Mouse (Mus musculus) bone marrow, adult 2 months (tissue): ENCODE data around the gene Gm5136. TPM values are rescaled to one million over a fixed set of nuclear protein-coding genes. Genes with fewer than 3 reads are reported as not detected.

Source experiments
- H3K27ac ChIP-seq: fragments of 200-500 bp; 2 replicates; pipeline ENCODE4 v1.5.1; 2012; ENCODE audit warnings: low read depth, mild to moderate bottlenecking, control low read depth, inconsistent platforms, low read length; ENCODE audit not compliant: control insufficient read depth, poor library complexity, insufficient read depth
- H3K4me1 ChIP-seq: fragments of 200-500 bp; 2 replicates; pipeline ENCODE4 v1.6.1; 2011; ENCODE audit warnings: low read length; ENCODE audit not compliant: control insufficient read depth, insufficient read depth
- H3K4me3 ChIP-seq: fragments of 200-500 bp; replicated peaks from 2 replicates; pipeline ENCODE3; 2011; ENCODE audit warnings: mild to moderate bottlenecking, low read depth, low read length, control low read depth; ENCODE audit not compliant: control insufficient read depth
- CTCF ChIP-seq: fragments of 200-500 bp; IDR thresholded peaks from 2 replicates; pipeline ENCODE4 v1.5.1; 2011; ENCODE audit warnings: low read length, control low read depth; ENCODE audit not compliant: control insufficient read depth, insufficient read depth
- POLR2A ChIP-seq: fragments of 200-500 bp; IDR thresholded peaks from 2 replicates; pipeline ENCODE4 v1.6.1; 2011; ENCODE audit warnings: low read depth, mild to moderate bottlenecking, control low read depth, low read length, borderline replicate concordance; ENCODE audit not compliant: control insufficient read depth
- WGBS: fragments of 180-500 bp; shearing (Covaris S2); methylation state at CpG from one replicate; pipeline ENCODE4 v1.1.7; 2018; 5-methylcytosine and 5-hydroxymethylcytosine counted together
- polyA plus RNA-seq: library from polyadenylated mRNA; stranded (reverse); fragments of >200 nt; gene quantifications from 2 replicates; pipeline ENCODE4 v1.2.4, GENCODE M21; 2011; ENCODE audit warnings: low replicate concordance; ENCODE audit not compliant: missing spikeins, insufficient read depth, insufficient read length

The Gm5136 gene
- polyA plus RNA-seq, 1 experiment = not detected

- Histone ChIP-seq H3K4me1 (no peaks in the 10 kb centered on the region), H3K27ac (no peak overlapping the region), H3K4me3 (no peak overlapping the region)
- TF ChIP-seq POLR2A (no peak), CTCF (no peak)
- WGBS = 60% methylated on average over 5 of the region's 5 CpGs
These were observed 2.9 kb downstream of the Gm5136 start for GRCm38 (mm10) chr10:108697062-108697461.

- WGBS = 72% methylated on average over 9 of the region's 9 CpGs
- Histone ChIP-seq H3K4me3 (no peak overlapping the region), H3K4me1 (no peaks in the 10 kb centered on the region), H3K27ac (no peak overlapping the region)
- TF ChIP-seq CTCF = no peak
- TF ChIP-seq POLR2A = no peak
These were observed 9.0 kb downstream of the Gm5136 start for GRCm38 (mm10) chr10:108690954-108691353.

GRCm38 (mm10) chr10:108686696-108687095 is 13.3 kb downstream of the Gm5136 start:
- WGBS = 72% methylated on average over 4 of the region's 4 CpGs
- H3K4me1 ChIP-seq = no peaks in the 10 kb centered on the region
- TF ChIP-seq POLR2A (no peak), CTCF (no peak)

GRCm38 (mm10) chr10:108679675-108680390 is 20.1 kb downstream of the Gm5136 start:
- 66% methylated on average over 14 of the region's 14 CpGs for WGBS
- H3K4me1 ChIP-seq = no peaks in the 10 kb centered on the region
- H3K4me3 ChIP-seq = no peak overlapping the region
- H3K27ac ChIP-seq = no peak overlapping the region
- TF ChIP-seq POLR2A = no peak
- no peak for TF ChIP-seq CTCF

More at GRCm38 (mm10) chr10:108686696-108687095, 13.3 kb downstream of the Gm5136 start:
- no peak overlapping the region for H3K27ac ChIP-seq
- H3K4me3 ChIP-seq = no peak overlapping the region

GRCm38 (mm10) chr10:108677053-108677452 is 22.9 kb downstream of the Gm5136 start:
- 85% methylated on average over 8 of the region's 8 CpGs for WGBS

GRCm38 (mm10) chr10:108668944-108669343 is 31.0 kb downstream of the Gm5136 start:
- TF ChIP-seq CTCF = no peak
- TF ChIP-seq POLR2A = no peak
- H3K4me3 ChIP-seq = no peak overlapping the region
- WGBS = 78% methylated on average over 3 of the region's 3 CpGs
- H3K4me1 ChIP-seq = no peaks in the 10 kb centered on the region
- H3K27ac ChIP-seq = no peak overlapping the region

More at GRCm38 (mm10) chr10:108677053-108677452, 22.9 kb downstream of the Gm5136 start:
- Histone ChIP-seq H3K27ac (no peak overlapping the region), H3K4me1 (no peaks in the 10 kb centered on the region), H3K4me3 (no peak overlapping the region)
- TF ChIP-seq POLR2A (no peak), CTCF (no peak)

- TF ChIP-seq CTCF = no peak
- 66% methylated on average over 3 of the region's 3 CpGs for WGBS
- H3K27ac ChIP-seq = no peak overlapping the region
- H3K4me1 ChIP-seq = no peaks in the 10 kb centered on the region
- H3K4me3 ChIP-seq = no peak overlapping the region
These were observed 39.7 kb downstream of the Gm5136 start for GRCm38 (mm10) chr10:108660295-108660694.

GRCm38 (mm10) chr10:108658300-108658699 is 41.7 kb downstream of the Gm5136 start:
- 80% methylated on average over 2 of the region's 2 CpGs for WGBS
- TF ChIP-seq CTCF (no peak), POLR2A (no peak)

GRCm38 (mm10) chr10:108657669-108658068 is 42.3 kb downstream of the Gm5136 start:
- H3K4me1 ChIP-seq = no peaks in the 10 kb centered on the region
- H3K27ac ChIP-seq = no peak overlapping the region
- H3K4me3 ChIP-seq = no peak overlapping the region
- no peak for TF ChIP-seq CTCF
- no peak for TF ChIP-seq POLR2A

More at GRCm38 (mm10) chr10:108658300-108658699, 41.7 kb downstream of the Gm5136 start:
- Histone ChIP-seq H3K4me3 (no peak overlapping the region), H3K4me1 (no peaks in the 10 kb centered on the region), H3K27ac (no peak overlapping the region)
